8 mouse cellular contexts compared by ENCODE assay signal in genomic region chr17:71662751-71663250, GRCm38 (mm10). TPM values are rescaled to one million over a fixed set of nuclear protein-coding genes. Genes with fewer than 3 reads are reported as not detected.
A peak's percentile ranks its signal among the peaks of the same experiment; 100 is the strongest.
DNase-seq lines count a peak whose midpoint lies in the region; ATAC-seq lines count a peak whose summit lies in the region.

No protein-coding gene starts in this region.

- peak; percentile 84 for DNase-seq in NIH3T3 (ENCODE audit: low read depth)
- peak; percentile 88 to 90 for DNase-seq in cerebellum, postnatal 10 days
- peak; percentile 63 to 80 for DNase-seq in frontal cortex, postnatal 36 days (ENCODE audit: low spot score in 2 of 2)
- DNase-seq in left cerebral cortex, adult 11 months (ENCODE audit: low spot score), result peak; percentile 39
- DNase-seq in lung, postnatal 36 days, result peak; percentile 85
- DNase-seq in retina, postnatal 1 day, result peak; percentile 84
- peak; percentile 55 for DNase-seq in urinary bladder, postnatal 25 days (ENCODE audit: low spot score)

- peak overlapping the region; percentile 25 for H3K4me3 ChIP-seq in hindbrain, embryonic 16.5 days (ENCODE audit: low read length)

- no peaks in the 10 kb centered on the region for H3K9me3 ChIP-seq in hindbrain, embryonic 16.5 days (ENCODE audit: control insufficient read depth, low read length)

- H3K9ac ChIP-seq in hindbrain, embryonic 16.5 days (ENCODE audit: low read depth, low read length), result peak overlapping the region; percentile 36

- peak overlapping the region; percentile 60 for H3K4me2 ChIP-seq in hindbrain, embryonic 16.5 days (ENCODE audit: low read length)

- WGBS in hindbrain, embryonic 16.5 days, result 10% methylated on average over 21 of the region's 21 CpGs

- H3K27me3 ChIP-seq in hindbrain, embryonic 16.5 days (replicated peaks; ENCODE audit: control insufficient read depth, insufficient read depth, low read length), result no peaks in the 10 kb centered on the region

- H3K36me3 ChIP-seq in hindbrain, embryonic 16.5 days (ENCODE audit: control insufficient read depth, insufficient read depth, low read length), result peaks cover 3% of the 10 kb centered on the region

- H3K27ac ChIP-seq in hindbrain, embryonic 16.5 days (ENCODE audit: low read depth, low read length), result no peak overlapping the region

- ATAC-seq in hindbrain, embryonic 16.5 days, result peak; percentile 94

- no peaks in the 10 kb centered on the region for H3K4me1 ChIP-seq in hindbrain, embryonic 16.5 days (ENCODE audit: control insufficient read depth, insufficient read depth, low read depth, low read length)

RNA-seq across cellular contexts. Expression of gene Togaram2, which starts 10.3 kb away (rescaled TPM):
- 0.82 and 0.89 TPM in 2 replicates for polyA plus RNA-seq in hindbrain, embryonic 16.5 days (2015; fragmentation: Nextera tagmentation; extraction: Ambion mirVana)

RNA-seq across cellular contexts. Expression of gene Wdr43, which starts 47.1 kb away (rescaled TPM):
- 39.7 and 47.1 TPM in 2 replicates for polyA plus RNA-seq in hindbrain, embryonic 16.5 days (2015; fragmentation: Nextera tagmentation; extraction: Ambion mirVana)

Comparison
In these comparisons a context has a peak if more than half of its experiments do, and no peak if none do; other contexts are left out.
1. DNase-seq: peak in every context shown above with its lines; median percentile 89 in cerebellum, postnatal 10 days; 85 in lung, postnatal 36 days; 84 in NIH3T3; 84 in retina, postnatal 1 day; 72 in frontal cortex, postnatal 36 days; 55 in urinary bladder, postnatal 25 days; 39 in left cerebral cortex, adult 11 months.